Mouse (Mus musculus): ENCODE results near the gene Cryl1. TPM values are rescaled to one million over a fixed set of nuclear protein-coding genes. Genes with fewer than 3 reads are reported as not detected.

Cryl1 gene
- total RNA-seq, 2 experiments from 2014 or later, result 6.6 to 7.1 TPM

DNA sequence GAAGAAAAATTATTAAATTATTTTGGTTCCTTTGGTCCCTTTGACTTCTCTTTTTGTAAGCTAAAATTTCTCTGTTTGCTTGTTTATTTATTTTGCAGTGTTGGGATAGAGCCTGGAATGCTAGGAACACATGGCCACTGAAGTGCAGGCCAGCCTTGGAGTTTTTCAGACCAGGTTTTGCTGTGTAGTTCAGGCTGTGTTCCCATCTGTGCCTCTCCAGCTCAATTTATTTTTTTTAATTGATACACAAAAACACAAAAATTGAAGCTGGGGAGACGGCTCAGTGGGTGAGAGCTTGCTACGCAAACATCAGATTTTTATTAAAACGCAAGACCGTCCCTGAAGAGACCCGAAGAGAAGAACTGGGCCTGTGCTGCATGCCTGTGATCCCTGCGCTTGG is 71.6 kb downstream of the Cryl1 start:
- DNase-seq (ENCODE audit: low spot score), result no peak

DNA sequence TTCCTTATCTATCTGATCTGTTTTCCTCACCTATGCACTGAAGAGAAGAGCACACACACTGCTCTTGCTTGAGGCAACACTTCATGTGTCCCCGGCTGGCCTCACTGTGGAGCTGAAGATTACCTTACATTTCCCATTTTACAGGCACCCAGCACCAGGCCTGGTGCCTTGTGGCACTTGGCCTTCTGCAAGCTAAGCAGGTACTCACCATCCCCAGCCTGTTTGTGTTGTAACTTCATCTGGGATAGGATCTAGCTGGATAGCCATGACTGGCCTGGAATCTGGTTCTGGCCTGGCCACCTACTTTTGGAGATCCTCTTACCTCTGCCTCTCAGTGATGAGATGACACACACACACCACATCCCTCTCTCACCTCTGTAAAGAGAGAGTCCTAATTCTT is 79.5 kb downstream of the Cryl1 start:
- DNase-seq (ENCODE audit: low spot score), result peak; percentile 32

DNA sequence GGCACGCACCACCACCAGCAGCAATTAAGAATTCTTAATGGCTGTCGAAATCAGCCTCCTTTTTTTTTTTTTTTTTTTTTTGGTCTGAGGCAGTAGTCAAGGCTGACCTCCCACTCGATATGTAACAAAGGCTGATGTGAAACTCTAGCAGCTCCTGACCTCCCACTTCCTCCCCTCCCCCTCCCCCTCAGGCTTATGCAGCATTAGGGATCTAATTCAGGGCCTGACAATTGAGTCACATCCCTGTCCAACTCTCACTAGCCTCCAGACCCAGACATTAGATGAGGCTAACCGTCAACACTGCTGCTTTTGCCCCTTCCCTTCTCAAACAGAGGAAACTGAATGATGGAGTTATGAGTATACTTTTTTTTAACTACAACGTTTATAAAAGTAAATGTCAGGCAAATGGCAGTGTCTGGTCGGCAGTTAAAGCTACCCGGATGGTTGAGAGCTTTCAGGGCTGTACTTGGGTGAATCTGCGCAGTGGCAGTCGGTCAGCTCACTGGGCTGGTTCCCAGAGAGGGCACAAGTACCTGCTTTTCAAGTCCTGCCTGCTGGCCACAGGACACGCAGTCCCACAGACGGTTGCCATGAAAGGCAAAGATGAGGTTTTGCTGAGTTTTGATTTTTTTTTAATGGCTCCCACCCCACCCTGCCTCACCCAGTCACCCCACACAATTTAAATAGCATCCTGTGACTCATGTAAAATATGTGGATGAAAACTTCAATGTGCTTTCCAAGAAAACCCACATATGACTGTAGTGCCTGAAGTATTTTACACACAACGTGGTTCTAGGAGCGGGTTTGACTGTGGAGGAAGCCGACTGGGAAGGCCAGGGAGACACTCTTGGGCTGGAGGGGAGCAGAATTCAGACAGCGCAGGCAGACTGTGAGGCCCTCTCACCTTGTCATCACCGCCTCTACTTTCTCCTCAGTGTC is 81.4 kb downstream of the Cryl1 start:
- DNase-seq (ENCODE audit: low spot score), result no peak

DNA sequence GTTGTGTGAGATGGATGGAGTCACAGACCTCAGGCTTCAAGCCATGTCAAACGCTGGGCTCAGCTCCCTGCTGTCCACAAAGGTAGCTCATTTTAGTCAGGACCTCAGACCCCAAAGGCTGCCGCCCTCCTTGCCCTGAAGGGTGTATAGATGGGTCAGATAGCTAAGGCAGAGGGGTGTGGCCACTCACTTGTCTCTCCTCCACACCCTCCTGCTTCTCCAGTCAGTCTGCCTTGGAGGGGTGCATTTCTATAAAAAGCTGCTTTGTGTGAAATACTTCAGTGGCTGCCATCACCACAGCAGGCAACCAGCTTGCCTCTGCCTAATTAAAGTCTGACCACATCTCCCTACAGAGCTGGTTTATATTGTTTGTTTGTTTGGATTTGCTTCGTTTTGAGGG is 82.4 kb downstream of the Cryl1 start:
- DNase-seq (ENCODE audit: low spot score), result no peak

DNA sequence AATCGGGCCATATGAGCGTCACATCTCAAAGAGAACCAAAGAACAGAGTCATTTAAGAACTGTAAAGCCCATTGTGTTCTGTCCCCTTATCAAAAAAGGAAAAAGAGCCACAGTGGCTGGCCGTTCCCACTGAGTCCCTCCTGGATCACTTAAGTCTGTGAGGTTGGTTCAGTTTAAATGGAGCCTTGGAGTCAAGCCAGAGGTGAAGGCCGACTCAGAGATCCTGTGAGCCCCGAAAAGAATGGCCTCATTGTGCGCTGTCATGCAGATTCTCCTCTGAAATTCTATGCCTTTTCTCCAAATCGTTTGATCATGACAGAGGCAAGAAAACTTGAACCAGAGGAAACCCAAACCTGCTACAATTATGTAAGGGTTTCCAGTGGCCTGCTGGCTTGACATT is 82.8 kb downstream of the Cryl1 start:
- no peak for DNase-seq (ENCODE audit: low spot score)

DNA sequence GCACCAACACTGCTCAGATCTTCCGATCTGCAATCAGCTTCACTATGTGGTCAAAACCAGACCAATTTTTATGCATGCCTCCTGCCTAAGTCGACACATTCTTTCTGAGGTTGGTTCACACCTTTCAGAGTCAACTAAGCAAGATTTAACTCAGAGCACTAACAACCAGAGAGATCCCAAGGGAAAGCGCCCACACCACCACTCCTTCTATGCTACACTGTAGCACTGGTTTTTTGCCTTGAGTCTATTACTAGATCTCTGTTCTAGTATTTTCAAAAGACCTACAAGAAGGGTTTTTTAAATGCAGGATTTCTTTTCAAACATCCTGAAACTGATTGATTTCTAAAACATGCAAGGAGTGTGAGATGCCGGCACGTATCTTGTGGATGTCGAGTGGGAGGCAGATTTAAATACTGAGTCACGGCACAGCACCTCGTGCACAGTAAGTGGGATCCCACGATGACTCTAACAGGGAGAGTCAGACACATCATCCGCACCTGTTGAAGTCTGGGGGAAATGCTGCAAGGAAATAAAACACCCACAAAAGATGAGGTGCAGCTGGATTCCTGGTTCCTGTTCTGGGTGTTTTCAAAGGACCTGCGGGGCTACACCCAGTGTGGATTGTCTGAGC is 96.6 kb downstream of the Cryl1 start:
- DNase-seq (ENCODE audit: low spot score), result no peak

DNA sequence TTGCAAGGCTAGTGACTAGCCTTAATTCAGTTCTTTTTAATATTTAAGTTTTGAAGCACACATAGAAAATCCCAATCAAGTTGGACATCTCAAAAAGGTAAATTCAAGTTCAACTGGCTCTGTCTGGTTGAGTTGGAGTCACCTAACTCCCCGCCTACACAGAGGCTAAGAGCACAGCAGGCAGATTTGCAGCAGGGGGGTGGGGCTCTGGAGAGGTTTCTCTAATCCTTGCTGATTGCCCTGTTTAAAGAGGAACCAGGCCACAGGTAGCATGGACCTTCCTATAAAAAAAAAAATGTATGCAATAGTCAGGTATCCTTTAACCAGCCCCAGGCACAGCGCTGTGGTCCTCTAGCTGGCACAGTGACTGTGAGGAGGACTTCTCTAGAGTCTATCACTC is 97.8 kb downstream of the Cryl1 start:
- no peak for DNase-seq (ENCODE audit: low spot score)

DNA sequence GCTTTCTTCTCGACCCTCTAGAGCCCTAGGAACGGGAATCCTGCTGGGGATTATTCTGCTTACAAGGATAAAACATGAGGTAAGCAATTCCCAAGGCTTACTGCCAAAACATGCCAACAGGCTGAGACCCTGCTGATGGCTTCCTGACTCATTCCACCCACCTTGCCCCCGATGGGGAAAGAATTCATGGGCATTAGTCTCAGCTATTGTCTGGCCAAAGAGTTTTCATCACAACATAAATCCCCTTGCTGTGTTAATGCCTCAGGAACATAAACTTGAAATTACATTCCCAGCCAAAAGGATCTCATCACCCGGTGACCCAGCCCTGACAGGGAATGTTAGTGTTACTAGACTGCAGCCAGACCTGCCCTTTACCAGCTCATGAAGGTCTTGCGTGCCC is 100.7 kb downstream of the Cryl1 start:
- no peak for DNase-seq (ENCODE audit: low spot score)

DNA sequence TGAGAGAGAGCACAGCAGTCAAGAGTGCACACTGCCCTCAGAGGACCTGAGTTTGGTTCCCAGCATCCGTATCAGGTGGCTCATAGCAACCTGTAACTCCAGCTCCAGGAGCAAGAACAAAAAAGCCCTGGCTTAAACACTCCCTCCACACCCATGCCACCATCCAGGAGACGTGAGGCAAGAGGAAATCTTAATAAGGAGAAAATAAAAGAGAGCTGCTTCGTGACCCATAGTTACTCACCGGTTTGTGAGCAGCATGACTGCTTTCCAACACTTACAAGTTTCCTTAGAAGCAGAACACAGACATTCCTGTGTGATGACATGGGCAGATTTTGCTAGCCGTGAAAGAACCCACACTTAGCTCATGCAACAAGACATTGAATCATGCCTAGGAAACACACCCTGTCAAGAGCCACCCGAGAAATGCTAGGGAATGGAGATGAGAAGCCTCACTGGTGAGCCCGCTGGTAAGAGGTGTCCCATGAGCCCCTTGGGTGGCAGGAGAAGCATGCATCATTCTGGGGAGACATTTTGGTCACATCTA is 106.9 kb downstream of the Cryl1 start:
- DNase-seq (ENCODE audit: low spot score), result no peak

DNA sequence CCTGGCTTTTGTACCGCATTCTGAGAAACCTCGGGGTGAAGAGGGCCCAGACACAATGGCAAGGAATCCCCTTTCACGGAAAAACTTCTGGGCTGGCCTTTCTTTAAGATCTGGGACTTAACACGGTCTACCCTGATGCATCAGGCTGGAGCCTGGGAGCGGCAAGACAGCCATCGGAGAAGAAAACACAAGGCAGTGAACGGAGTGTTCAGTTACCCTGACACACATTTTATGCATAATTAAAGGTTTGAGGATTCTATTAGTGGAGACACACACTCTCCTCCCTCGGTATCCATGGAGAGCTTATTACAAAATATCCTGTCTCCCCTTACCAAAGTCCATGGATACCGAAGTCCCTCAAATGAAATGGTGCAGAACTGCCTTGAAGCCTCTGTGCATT is 109.2 kb downstream of the Cryl1 start:
- DNase-seq (ENCODE audit: low spot score), result no peak

DNA sequence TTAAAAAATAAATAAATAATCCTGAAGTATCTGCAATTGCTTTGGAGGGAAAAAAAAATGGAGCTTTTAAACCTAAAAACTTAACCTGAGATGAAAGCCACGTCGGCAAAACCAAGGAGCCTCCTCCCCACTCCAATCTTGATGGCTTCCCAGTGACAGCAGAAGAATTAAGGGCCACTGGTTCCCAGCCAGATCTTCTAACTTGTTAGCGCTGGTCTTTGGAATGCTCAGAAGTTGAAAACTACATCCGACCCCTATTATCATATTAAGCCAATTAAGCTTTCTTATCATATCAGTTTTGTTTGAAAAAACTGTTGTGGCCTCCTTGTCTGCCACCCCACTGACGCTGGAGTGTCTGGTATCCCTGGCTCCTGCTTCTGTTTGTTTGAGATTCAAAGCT is 114.5 kb downstream of the Cryl1 start:
- DNase-seq (ENCODE audit: low spot score), result no peak

DNA sequence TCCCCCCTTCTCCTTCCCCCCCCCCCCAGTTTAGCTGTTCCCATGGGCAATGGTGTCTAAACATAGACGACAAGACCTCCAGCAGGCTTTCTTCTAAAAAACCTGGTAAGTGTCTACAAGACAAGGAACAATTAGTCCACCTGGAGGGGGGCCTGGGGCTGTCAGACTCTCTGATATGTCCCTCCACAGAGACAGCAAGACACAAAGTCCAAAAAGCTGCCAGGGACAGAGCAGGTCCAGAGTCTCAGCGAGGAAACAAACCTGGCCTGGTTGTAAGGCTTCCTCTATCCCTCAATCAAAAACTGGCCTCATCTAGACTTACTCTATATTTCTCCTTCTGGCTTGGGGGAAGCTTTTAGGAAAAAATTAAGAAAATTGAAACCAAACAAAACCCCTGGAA is 115.7 kb downstream of the Cryl1 start:
- DNase-seq (ENCODE audit: low spot score), result no peak

DNA sequence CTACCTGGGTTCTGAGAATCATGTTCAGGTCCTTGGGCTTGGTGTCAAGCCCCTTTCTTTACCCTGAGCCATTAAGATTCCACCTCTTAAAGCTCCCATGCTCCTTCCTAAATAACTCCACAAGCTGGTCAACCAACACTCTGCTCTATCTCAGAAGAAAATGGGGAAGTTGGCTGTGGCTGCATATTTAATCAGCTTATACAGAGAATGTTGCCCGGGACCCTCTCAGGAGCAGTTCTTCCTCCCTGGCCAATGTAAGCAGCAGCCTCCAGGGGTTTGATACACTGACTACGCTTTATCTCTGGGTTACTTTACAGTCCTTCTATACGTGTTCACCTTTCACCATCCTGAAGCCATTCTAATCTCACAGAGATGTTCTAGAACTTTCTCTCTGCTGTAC is 117.5 kb downstream of the Cryl1 start:
- no peak for DNase-seq (ENCODE audit: low spot score)

DNA sequence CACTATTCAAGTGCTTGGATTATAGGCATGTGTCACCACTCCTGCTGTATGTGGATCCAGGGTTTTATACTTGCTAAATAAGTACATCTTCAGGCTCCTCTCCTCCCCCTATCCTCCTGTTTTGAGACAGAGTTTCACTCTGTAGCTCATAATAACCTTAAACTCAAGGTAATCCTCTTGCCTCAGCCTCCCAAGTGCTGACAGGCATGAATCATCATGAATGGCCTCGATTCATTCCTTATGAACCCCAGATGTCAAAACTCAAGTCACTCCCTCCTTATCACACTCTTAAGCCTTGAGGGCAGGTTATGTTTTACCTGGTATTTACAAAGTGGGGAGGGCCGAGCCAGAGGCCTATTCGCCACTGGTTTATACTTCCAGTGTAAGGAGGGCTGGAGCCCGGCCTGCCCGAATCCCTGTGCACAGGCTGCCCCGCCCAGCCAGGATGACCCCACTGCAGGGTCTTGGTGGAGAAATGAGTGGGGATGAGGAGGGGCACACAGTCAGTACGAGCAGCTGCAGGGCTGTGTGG is 121.8 kb downstream of the Cryl1 start:
- DNase-seq (ENCODE audit: low spot score), result no peak

DNA sequence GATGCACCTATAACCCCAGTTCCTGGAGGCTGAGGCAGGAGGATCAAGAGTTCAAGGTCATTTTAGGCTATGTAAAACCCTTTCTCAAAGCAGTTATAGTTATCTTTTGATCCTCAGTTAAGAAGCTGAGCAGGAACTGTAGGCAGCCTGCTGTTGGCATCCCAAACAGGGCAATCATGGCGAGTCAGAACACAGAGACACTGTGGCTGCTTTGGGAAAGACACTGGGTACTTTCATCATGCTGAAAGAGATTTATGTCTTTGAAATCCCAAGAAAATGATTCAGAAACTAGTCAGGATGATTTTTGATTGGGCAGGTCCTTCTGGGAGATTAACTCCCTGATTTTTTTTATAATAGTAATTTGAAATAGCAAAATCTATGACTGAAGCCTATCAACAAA is 126.0 kb downstream of the Cryl1 start:
- no peak for DNase-seq (ENCODE audit: low spot score)

DNA sequence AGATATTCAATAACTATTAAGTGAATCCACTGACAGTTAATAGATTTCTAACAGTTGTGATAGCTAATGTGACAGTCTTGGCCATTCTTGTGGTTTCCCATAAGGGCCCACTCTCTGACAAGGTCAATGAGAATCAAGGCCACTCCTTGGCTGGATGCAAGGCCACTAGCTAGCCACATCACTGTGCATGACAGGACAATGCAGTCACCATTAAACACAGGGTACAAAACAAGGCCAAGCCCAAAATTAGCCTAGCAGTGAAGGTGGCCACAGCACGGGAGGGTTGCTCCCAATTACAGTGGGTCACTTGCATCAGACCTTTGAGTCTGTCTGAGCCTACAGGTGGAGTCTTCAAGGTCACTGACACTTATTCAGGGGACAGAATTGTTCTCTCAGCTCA is 126.5 kb downstream of the Cryl1 start:
- no peak for DNase-seq (ENCODE audit: low spot score)

DNA sequence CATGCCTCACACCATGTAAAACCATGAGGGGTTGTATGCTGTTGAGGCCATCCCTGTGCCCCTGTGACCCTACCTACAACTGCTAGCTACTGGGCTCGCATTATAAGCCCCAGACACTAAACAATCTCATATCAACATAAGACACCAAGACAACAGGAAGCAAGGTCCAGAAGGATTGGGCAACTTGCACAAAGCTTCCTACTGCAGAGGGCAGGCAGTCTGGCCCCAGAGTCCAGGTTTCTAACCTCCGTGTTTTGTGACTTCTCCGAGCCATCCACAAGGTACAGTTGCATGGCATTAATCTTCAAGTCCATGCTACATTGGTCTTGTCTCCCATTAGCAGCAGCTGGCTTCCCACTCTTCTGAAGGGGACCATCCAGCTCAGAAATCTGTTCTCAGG is 129.4 kb downstream of the Cryl1 start:
- DNase-seq (ENCODE audit: low spot score), result no peak

DNA sequence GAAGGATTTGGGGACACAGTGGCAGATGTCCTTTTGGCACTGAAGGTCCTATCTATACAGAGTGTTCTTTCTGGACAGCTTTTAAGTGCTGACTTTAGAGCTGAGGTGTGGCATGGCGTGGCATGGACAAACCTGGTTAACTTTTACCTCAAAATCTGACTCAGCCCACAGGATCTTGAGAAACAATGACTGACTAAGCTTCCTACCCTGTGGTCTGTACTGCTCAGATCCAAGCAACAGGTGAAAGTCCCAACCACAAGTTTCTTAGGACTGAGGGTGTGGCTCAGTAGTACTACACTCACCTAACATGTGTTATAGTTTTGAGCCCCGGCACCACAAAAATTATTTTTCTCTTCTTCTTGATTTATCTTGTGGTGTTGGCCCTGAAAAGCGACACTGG is 130.0 kb downstream of the Cryl1 start:
- no peak for DNase-seq (ENCODE audit: low spot score)

DNA sequence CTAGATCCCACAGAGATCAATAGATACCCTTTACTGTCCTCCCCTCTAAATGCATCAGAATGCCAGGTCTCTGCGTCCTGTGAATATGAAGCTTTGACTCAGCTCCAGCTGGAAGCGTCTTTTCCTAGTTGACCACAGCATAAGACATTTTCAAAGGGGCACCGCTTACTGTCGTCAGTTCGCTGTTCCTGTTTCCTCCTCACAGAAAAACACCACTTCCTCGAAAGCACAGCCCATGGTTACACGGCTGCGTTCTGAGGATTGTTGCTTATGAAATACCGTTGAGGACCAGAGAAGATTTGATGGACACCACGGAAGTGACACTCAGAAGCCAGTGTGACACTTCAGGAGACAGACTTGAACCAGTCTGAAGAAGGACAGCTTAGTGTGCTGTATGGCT is 134.4 kb downstream of the Cryl1 start:
- DNase-seq (ENCODE audit: low spot score), result no peak

DNA sequence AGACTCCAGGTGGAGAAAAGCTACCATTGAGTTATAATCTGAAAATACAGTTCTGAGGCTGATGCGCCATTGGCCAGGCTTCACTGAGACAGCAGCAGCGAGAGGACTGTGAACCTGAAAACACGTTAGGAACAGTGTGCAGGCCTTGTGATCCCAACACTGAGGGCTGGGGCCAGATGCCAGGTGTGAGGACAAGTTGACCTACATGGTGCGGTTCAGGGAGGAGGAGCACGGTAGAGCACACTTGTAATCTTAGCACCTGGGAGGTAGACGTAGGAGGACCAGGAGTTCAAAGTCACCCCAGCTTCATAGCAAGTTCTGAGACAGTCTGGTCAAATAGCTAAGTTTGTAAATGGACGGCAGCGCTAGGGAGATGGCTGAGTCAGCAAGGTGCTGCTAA is 139.0 kb downstream of the Cryl1 start:
- DNase-seq (ENCODE audit: low spot score), result no peak

DNA sequence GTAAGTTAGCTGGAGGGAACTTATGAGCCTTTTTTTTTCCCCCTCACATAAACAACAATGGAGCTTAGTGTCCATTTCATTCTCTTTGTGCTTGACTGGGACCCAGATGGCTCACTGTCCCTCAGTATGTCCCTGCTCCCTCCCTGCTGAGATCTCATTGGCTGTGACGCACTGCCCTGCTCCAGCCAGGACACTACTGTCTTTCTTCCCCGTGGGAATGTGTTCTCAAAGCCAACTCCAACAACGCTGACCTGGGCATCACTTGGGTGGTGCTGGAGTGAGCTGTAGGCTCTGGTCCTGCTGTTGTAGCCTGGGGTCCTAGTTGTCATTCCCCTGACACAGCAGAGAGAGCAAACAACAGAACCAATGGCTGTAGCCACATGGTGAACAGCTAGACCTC is 149.7 kb downstream of the Cryl1 start:
- DNase-seq (ENCODE audit: low spot score), result no peak

DNA sequence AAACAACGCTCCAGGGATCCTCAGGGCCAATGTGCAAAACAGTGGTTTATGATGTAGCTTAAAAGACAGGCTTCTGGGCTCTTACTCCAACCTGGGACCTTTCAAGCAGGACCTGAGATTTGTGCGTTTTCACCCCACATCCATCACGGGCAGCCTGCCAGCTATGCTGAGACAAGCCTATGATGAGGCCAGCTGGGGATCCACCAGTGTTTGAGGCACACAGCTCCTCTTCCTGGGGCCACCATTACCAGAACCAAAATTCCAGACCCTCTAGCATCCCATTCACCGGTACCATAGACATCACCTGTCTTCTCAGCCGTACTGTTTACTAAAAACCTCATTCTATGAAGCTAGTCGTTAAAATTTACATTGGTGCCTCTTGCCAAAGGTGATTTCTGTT is 151.8 kb downstream of the Cryl1 start:
- DNase-seq (ENCODE audit: low spot score), result no peak

DNA sequence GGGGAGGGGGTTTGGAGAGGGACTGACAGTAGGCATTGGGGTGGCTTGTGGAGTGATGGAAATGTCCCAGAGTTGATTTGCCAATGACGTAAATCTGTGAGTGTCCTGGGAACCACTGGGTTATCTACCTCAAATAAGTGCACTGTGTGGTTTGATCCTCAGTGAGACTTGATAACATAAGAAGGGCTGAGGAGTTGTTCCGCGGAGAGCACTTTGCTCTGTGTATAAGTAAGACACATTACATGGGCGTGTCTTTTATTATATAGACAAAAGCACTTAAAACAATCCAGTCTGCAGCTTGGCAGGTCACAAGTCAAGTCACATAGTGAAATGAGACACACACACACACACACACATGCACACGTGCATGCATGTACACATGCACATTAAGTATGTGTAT is 155.4 kb downstream of the Cryl1 start:
- no peak for DNase-seq (ENCODE audit: low spot score)
